Mouse (Mus musculus): ENCODE data around the gene Sfrp5. TPM values are rescaled to one million over a fixed set of nuclear protein-coding genes. Genes with fewer than 3 reads are reported as not detected.
A peak's percentile ranks its signal among the peaks of the same experiment; 100 is the strongest.

Sfrp5 gene
- polyA plus RNA-seq, 1 experiment from 2014 or later: 0.09 TPM

DNA sequence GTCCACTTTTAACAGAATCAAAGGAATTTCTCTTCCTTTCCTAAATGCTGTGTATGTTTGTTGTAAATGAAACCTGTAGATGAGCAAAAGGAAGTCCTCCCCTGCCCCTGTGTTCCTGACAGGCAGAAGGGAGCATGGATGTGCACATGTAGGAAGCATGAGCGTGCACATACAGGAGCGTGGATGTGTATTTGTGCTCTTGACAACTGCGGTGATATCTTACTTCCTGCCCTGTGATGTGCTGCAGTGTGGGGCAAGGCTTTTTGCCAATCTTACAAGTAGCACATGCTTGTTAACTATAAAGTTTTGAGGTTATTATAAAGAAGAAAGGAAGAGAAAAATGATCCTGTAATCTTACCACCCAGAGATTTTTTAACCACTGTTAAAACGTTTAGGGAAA lies 12.3 kb downstream of the Sfrp5 start:
- H3K9me3 ChIP-seq (ENCODE audit: control insufficient read depth, low read length): no peaks in the 10 kb centered on the region
- H3K27ac ChIP-seq (ENCODE audit: low read depth, low read length): no peak overlapping the region
- H3K4me2 ChIP-seq (ENCODE audit: low read depth, low read length, severe bottlenecking): no peak overlapping the region
- H3K9ac ChIP-seq (ENCODE audit: low read length): no peak overlapping the region
- no peaks in the 10 kb centered on the region; the same call in 1 of the 2 replicates for H3K36me3 ChIP-seq (ENCODE audit: control insufficient read depth, insufficient read depth, low read length)
- H3K4me3 ChIP-seq (ENCODE audit: low read depth, low read length): no peak overlapping the region
- WGBS: 87% methylated on average over 4 of the region's 4 CpGs
- ATAC-seq (replicated peaks; ENCODE audit: low FRiP score) (no peak), DNase-seq (ENCODE audit: low spot score) (no peak)
- no peaks in the 10 kb centered on the region for H3K4me1 ChIP-seq (replicated peaks; ENCODE audit: control insufficient read depth, insufficient read depth, low read length)
- no peaks in the 10 kb centered on the region for H3K27me3 ChIP-seq (ENCODE audit: control insufficient read depth, insufficient read depth, low read length)

DNA sequence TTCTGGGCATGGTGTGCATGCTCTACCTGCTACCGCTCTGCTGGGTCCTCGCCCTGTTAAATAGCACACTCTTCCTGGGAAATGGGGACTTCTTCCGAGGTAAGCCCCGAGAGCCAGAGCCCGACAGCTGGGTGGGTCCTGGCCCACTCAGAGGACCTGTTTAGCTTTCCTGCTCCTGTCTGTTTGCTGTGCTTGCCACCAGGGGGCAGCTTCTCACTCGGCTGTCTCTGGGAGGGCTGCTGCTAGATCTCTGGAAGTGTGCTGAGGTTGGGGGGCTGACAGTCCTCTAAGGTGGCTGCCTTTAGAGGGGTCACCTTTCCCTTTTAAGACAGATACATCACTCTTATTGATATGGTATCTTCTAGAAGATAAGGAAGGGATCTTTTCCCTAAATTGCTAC lies 19.4 kb downstream of the Sfrp5 start:
- Histone ChIP-seq H3K36me3 (ENCODE audit: control insufficient read depth, insufficient read depth, low read length) (no peaks in the 10 kb centered on the region; the same call in 1 of the 2 replicates), H3K9me3 (ENCODE audit: control insufficient read depth, low read length) (no peaks in the 10 kb centered on the region), H3K4me2 (ENCODE audit: low read depth, low read length, severe bottlenecking) (no peak overlapping the region), H3K9ac (ENCODE audit: low read length) (no peak overlapping the region), H3K27me3 (ENCODE audit: control insufficient read depth, insufficient read depth, low read length) (no peaks in the 10 kb centered on the region), H3K4me3 (ENCODE audit: low read depth, low read length) (no peak overlapping the region), H3K27ac (ENCODE audit: low read depth, low read length) (no peak overlapping the region), H3K4me1 (replicated peaks; ENCODE audit: control insufficient read depth, insufficient read depth, low read length) (no peaks in the 10 kb centered on the region)
- DNase-seq (ENCODE audit: low spot score): no peak
- no peak for ATAC-seq (replicated peaks; ENCODE audit: low FRiP score)
- WGBS: 61% methylated on average over 6 of the region's 6 CpGs

DNA sequence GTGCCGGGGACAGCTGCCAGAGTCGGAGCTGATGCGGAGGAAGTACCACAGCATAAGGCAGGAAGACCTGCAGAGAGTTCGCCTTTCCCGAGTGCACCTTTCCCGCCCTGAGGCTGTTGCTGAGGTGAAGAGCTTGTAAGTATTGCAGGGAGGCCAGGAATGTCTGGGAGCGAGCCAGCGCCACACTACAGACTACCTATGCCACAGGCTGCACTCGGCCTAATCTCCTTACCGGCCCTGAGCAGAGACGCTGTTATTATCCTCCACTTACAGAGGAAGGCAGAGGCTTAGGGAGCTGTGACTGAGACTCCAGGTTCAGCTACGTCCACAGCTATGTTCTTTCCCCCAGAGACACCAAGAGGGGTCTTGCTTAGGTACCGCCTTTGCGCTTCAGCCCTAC lies 22.7 kb downstream of the Sfrp5 start:
- H3K36me3 ChIP-seq (ENCODE audit: control insufficient read depth, insufficient read depth, low read length): no peaks in the 10 kb centered on the region; the same call in 1 of the 2 replicates
- no peak for ATAC-seq (replicated peaks; ENCODE audit: low FRiP score)

DNA sequence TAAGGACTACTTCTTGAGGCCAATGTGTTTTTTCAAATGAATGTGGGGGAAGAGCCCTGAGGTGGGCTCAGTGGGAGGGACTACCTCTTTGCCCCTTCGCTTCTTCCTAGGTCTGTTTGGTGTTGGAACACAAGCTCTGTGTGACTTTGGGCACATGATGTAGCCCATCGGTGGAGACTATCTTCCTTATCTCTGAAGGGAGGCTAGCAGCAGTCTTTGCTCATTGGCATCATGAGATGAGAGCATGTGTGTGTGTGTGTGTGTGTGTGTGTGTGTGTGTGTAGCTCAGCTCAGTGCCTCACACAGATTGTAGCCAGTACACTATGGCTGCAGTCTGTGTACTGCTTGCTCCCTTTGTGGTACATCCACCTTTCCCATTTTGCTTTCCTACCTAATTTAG lies 24.6 kb downstream of the Sfrp5 start:
- DNase-seq (ENCODE audit: low spot score): no peak
- no peaks in the 10 kb centered on the region for H3K4me1 ChIP-seq (replicated peaks; ENCODE audit: control insufficient read depth, insufficient read depth, low read length)
- H3K4me3 ChIP-seq (ENCODE audit: low read depth, low read length): no peak overlapping the region
- no peaks in the 10 kb centered on the region for H3K9me3 ChIP-seq (ENCODE audit: control insufficient read depth, low read length)
- H3K4me2 ChIP-seq (ENCODE audit: low read depth, low read length, severe bottlenecking): no peak overlapping the region
- no peaks in the 10 kb centered on the region for H3K27me3 ChIP-seq (ENCODE audit: control insufficient read depth, insufficient read depth, low read length)
- WGBS: 94% methylated on average over 2 of the region's 2 CpGs
- H3K36me3 ChIP-seq (ENCODE audit: control insufficient read depth, insufficient read depth, low read length): no peaks in the 10 kb centered on the region; the same call in 1 of the 2 replicates
- no peak for ATAC-seq (replicated peaks; ENCODE audit: low FRiP score)
- no peak overlapping the region for H3K27ac ChIP-seq (ENCODE audit: low read depth, low read length)
- H3K9ac ChIP-seq (ENCODE audit: low read length): no peak overlapping the region

More for the DNA sequence above, 22.7 kb downstream of the Sfrp5 start:
- Histone ChIP-seq H3K4me3 (ENCODE audit: low read depth, low read length) (no peak overlapping the region), H3K27me3 (ENCODE audit: control insufficient read depth, insufficient read depth, low read length) (no peaks in the 10 kb centered on the region), H3K4me1 (replicated peaks; ENCODE audit: control insufficient read depth, insufficient read depth, low read length) (no peaks in the 10 kb centered on the region), H3K27ac (ENCODE audit: low read depth, low read length) (no peak overlapping the region), H3K9ac (ENCODE audit: low read length) (no peak overlapping the region), H3K9me3 (ENCODE audit: control insufficient read depth, low read length) (no peaks in the 10 kb centered on the region), H3K4me2 (ENCODE audit: low read depth, low read length, severe bottlenecking) (no peak overlapping the region)
- no peak for DNase-seq (ENCODE audit: low spot score)
- WGBS: 91% methylated on average over 14 of the region's 14 CpGs

DNA sequence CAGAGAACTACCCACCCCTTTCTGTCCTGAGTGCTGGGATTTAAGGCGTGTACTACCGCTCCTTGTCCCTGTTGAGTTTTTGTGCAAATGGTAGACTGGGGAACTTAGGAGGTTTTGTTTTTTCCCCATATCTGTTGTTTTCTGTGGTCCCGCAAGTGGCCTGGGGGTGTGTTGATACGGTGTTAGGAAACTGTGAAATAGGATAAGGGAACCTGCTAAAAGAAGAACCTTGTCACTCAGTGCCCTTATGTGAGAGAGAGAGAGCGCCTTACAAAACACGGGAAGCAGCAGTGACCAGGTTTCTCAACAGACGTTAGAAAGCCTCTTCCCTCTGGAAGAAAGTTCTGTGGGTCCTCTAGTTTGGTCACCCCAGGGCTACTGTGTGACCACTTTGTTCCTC lies 25.2 kb downstream of the Sfrp5 start:
- Histone ChIP-seq H3K9me3 (ENCODE audit: control insufficient read depth, low read length) (no peaks in the 10 kb centered on the region), H3K4me1 (replicated peaks; ENCODE audit: control insufficient read depth, insufficient read depth, low read length) (no peaks in the 10 kb centered on the region), H3K36me3 (ENCODE audit: control insufficient read depth, insufficient read depth, low read length) (no peaks in the 10 kb centered on the region; the same call in 1 of the 2 replicates), H3K27me3 (ENCODE audit: control insufficient read depth, insufficient read depth, low read length) (no peaks in the 10 kb centered on the region), H3K4me2 (ENCODE audit: low read depth, low read length, severe bottlenecking) (no peak overlapping the region), H3K27ac (ENCODE audit: low read depth, low read length) (no peak overlapping the region), H3K4me3 (ENCODE audit: low read depth, low read length) (no peak overlapping the region), H3K9ac (ENCODE audit: low read length) (no peak overlapping the region)
- DNase-seq (ENCODE audit: low spot score) (no peak), ATAC-seq (replicated peaks; ENCODE audit: low FRiP score) (no peak)
- 78% methylated on average over 7 of the region's 7 CpGs for WGBS

DNA sequence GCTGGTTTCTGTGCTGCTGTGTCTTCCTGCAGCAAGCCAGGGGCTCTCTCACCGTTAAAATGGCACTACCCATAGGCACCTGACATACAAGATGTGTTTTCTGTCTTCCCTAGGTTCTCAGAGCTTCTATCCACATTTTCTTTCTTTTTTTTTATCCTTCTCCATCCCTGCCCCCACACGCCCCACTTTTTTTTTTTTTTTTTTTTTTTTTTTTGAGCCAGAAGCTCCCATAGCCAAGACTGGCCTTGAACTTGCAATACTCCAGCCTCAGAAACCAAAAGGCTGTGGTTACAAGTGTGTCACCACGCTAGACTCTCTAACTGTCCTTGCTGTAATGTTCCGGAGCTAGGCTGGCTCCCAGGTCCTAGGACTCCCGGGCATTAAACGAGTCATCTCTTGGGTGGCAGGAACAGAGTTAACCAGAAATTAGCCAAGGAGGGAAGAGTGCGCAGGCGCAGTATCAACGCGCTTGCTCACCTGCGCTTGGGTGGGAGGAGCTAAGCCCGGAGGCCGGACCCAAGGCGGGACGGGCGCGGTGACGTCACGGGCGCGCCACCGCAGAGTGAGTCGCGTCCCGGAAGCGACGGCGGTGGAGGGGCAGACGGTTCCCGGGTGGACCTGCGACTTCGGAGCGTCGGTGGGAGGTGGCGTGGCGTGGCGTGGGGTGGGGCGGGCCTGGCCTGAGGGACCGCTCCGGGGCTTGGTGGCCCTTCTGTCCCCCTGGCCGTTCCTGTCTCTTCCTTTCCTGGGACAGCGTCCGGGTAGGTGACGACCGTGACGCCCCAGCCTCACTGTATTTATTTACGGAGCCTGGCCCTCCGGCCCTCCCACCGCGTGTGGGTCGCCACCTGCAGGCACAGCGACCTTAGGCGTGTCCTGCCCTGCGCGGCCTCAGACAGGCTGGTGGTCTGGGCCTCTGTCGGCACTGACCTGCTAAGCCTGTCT lies 31.8 kb downstream of the Sfrp5 start:
- H3K27me3 ChIP-seq (ENCODE audit: control insufficient read depth, insufficient read depth, low read length): no peaks in the 10 kb centered on the region; the same call in 1 of the 2 replicates
- H3K9me3 ChIP-seq (ENCODE audit: control insufficient read depth, low read length): no peaks in the 10 kb centered on the region
- no peak overlapping the region for H3K27ac ChIP-seq (ENCODE audit: low read depth, low read length)
- peak overlapping the region; percentile 57 for H3K9ac ChIP-seq (ENCODE audit: low read length)
- peak overlapping the region; percentile 81 for H3K4me2 ChIP-seq (ENCODE audit: low read depth, low read length, severe bottlenecking)
- peak; percentile 92 for ATAC-seq (replicated peaks; ENCODE audit: low FRiP score)
- peak; percentile 96 for DNase-seq (ENCODE audit: low spot score)
- H3K4me3 ChIP-seq (ENCODE audit: low read depth, low read length): peak overlapping the region; percentile 60
- H3K4me1 ChIP-seq (replicated peaks; ENCODE audit: control insufficient read depth, insufficient read depth, low read length): peaks cover 5% of the 10 kb centered on the region; the same call in 1 of the 2 replicates
- no peaks in the 10 kb centered on the region for H3K36me3 ChIP-seq (ENCODE audit: control insufficient read depth, insufficient read depth, low read length)
- 2% methylated on average over 52 of the region's 56 CpGs for WGBS

DNA sequence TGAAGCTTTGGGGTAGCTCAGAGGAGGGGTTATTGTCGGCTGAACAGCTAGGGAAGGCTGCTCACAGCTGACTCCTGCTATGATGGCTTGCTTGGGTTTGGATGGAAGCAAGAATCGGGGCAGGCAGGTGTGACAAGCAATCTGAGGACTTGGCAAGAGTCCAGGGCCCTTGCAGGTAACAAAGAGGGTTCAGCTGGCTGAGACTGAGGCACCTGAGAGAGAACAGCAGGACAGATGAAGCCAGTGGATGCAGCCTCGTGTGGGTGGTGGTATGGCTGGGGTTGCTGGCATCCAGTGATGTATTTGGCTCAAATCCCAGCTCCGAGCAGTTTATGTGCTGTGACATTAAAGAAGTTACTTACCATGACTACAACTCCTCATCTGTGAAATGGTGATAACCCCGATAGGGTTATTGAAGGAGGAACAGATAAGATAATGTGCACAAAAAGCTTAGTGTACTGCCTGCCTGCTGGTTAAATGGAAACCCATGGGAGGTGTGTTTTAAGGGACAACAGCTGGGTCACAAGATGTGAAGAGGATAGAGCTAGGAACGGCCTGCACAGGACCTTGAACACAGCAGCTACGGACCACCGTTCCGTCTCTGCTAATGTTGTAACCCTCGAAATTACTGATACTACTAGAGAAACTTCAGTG lies 32.6 kb downstream of the Sfrp5 start:
- no peak for DNase-seq (ENCODE audit: low spot score)
- no peak overlapping the region for H3K4me2 ChIP-seq (ENCODE audit: low read depth, low read length, severe bottlenecking)

DNA sequence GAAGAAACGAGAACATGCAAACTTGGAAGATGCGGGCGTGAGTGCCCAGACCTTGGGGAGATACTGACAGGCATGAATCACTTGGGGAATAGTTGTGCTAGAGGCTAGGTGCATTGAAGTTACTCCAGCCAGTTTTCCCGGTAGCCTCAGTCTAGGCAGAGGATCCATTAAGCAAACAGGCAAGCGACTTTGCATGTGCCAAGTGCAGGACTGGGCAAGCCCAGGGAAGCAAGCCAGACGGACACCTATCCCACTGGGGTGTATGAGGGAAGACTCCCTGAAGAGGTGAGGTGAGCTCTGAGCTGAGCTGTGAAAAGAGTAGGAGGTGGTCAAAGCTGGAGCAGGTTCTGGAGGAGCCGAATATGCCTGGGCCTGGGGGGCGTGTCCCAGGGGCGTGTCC lies 34.6 kb downstream of the Sfrp5 start:
- Histone ChIP-seq H3K9me3 (ENCODE audit: control insufficient read depth, low read length) (no peaks in the 10 kb centered on the region), H3K27ac (ENCODE audit: low read depth, low read length) (no peak overlapping the region), H3K4me2 (ENCODE audit: low read depth, low read length, severe bottlenecking) (no peak overlapping the region), H3K4me1 (replicated peaks; ENCODE audit: control insufficient read depth, insufficient read depth, low read length) (peaks cover 5% of the 10 kb centered on the region; the same call in 1 of the 2 replicates), H3K36me3 (ENCODE audit: control insufficient read depth, insufficient read depth, low read length) (no peaks in the 10 kb centered on the region), H3K27me3 (ENCODE audit: control insufficient read depth, insufficient read depth, low read length) (peaks cover 2% of the 10 kb centered on the region; the same call in 1 of the 2 replicates), H3K4me3 (ENCODE audit: low read depth, low read length) (no peak overlapping the region), H3K9ac (ENCODE audit: low read length) (no peak overlapping the region)
- ATAC-seq (replicated peaks; ENCODE audit: low FRiP score): no peak
- 67% methylated on average over 9 of the region's 9 CpGs for WGBS
- DNase-seq (ENCODE audit: low spot score): no peak

More for the DNA sequence above, 32.6 kb downstream of the Sfrp5 start:
- H3K27me3 ChIP-seq (ENCODE audit: control insufficient read depth, insufficient read depth, low read length): peaks cover 2% of the 10 kb centered on the region; the same call in 1 of the 2 replicates
- no peak for ATAC-seq (replicated peaks; ENCODE audit: low FRiP score)
- H3K36me3 ChIP-seq (ENCODE audit: control insufficient read depth, insufficient read depth, low read length): no peaks in the 10 kb centered on the region
- H3K27ac ChIP-seq (ENCODE audit: low read depth, low read length): no peak overlapping the region
- no peak overlapping the region for H3K9ac ChIP-seq (ENCODE audit: low read length)
- H3K4me1 ChIP-seq (replicated peaks; ENCODE audit: control insufficient read depth, insufficient read depth, low read length): peaks cover 5% of the 10 kb centered on the region; the same call in 1 of the 2 replicates
- WGBS: 80% methylated on average over 10 of the region's 10 CpGs
- H3K4me3 ChIP-seq (ENCODE audit: low read depth, low read length): no peak overlapping the region
- no peaks in the 10 kb centered on the region for H3K9me3 ChIP-seq (ENCODE audit: control insufficient read depth, low read length)
